Mouse (Mus musculus) heart, postnatal 14 days (tissue): ENCODE measurements around the gene Gm10352. TPM values are rescaled to one million over a fixed set of nuclear protein-coding genes. Genes with fewer than 3 reads are reported as not detected.
"Not testable (repeated sequence)": the region's sequence is repeated elsewhere in the genome, so short reads cannot be mapped to it uniquely, and the experiment has no call there.

Experiments
- DNase-seq, 2 experiments: peaks; one replicate each; pipeline ENCODE4 v3.0.0; 2021 to 2022
- intact Hi-C: fragments of 180-260 bp; cut with DNase I; formaldehyde crosslinking; loops from one replicate; pipeline ENCODE4 v1.15.1; 2025
- long read RNA-seq, 2 experiments: library from polyadenylated mRNA; stranded (forward); transcript quantifications; one replicate each; pipeline ENCODE4 v2.0.0; 2021
- total RNA-seq, 2 experiments: library from RNA; stranded (reverse); gene quantifications; 2 replicates each; pipeline ENCODE4 v1.2.3; 2021

Gene Gm10352
- not detected for total RNA-seq
- long read RNA-seq, experiment 1 = 0 reads
- long read RNA-seq, experiment 2 = 0 reads

- DNase-seq, intact Hi-C loops: not testable (repeated sequence)
These were observed at the start of gene Gm10352 for GRCm38 (mm10) chrY:2900689-2901088. TSS of gene Gm10352 (plus strand) at chrY:2900989.

DNA sequence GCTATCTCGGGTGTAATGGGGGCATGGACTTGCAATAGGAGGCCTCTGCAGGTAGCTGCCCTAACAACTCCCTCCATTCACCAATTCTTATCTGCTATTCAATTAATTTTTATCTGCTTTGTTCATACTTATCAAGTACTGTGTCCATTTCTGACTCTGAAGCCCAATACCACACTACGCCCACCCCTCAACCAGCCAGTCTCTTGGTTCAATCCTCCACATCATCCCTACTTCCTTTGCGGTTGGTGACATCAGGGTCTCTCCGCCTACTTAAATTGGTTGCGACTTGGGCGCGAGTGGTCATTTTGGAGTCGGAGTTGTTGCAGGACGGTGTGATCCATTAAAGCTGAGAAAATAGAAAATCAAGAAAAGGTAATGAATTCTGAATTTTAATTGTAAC, 31.5 kb downstream of the Gm10352 start, which contains the start of gene Gm29289:
TSS of gene Gm29289 (plus strand) at position 301 of the 400 bp plus-strand sequence.
- DNase-seq, intact Hi-C loops: not testable (repeated sequence)

Other genes starting within 250 kb of the Gm10352 start
- gene Sry, start 237.3 kb upstream of the Gm10352 start, total RNA-seq = not detected
- gene H2al2b, start 180.3 kb upstream of the Gm10352 start, total RNA-seq = not detected
- not detected for gene Gm4064, start 104.8 kb upstream of the Gm10352 start, total RNA-seq
- not detected for gene Rbmy, start 70.3 kb upstream of the Gm10352 start, total RNA-seq
- not detected for gene Gm10256, start 70.3 kb upstream of the Gm10352 start, total RNA-seq
- not detected for gene Gm29289, start 31.6 kb downstream of the Gm10352 start, total RNA-seq